Mouse (Mus musculus) CH12.LX (cell line): ENCODE data around the gene Ubash3a. TPM values are rescaled to one million over a fixed set of nuclear protein-coding genes. Genes with fewer than 3 reads are reported as not detected.

Experiments used
- DNase-seq: peaks from one replicate; pipeline ENCODE4 v3.0.0-alpha.2; 2013; ENCODE audit errors: extremely low read depth
- H3K27ac ChIP-seq: 2 replicates; pipeline ENCODE4 v1.5.1; 2012; ENCODE audit warnings: low read depth, mild to moderate bottlenecking, control low read depth, moderate library complexity; ENCODE audit not compliant: insufficient read depth
- H3K27me3 ChIP-seq: replicated peaks from 2 replicates; pipeline ENCODE3; 2012; ENCODE audit warnings: inconsistent platforms
- H3K36me3 ChIP-seq, 2 experiments: replicated peaks in 1 of 2; 2 replicates each; pipeline versions ENCODE3 to v1.6.1; 2012; ENCODE audit warnings: inconsistent platforms in 1 of 2, low read length in 1 of 2, mild to moderate bottlenecking in 1 of 2, mixed read lengths in 1 of 2, moderate library complexity in 1 of 2; ENCODE audit not compliant: control insufficient read depth in 1 of 2, insufficient read depth in 1 of 2
- H3K4me1 ChIP-seq, 2 experiments: 2 replicates each; pipeline ENCODE4 v1.6.1; 2012; ENCODE audit warnings: inconsistent platforms in 1 of 2, moderate library complexity in 1 of 2; ENCODE audit not compliant: insufficient read depth in 2 of 2, control insufficient read depth in 1 of 2
- H3K4me2 ChIP-seq: 2 replicates; pipeline ENCODE4 v1.6.1; 2012; ENCODE audit warnings: low read depth, mild to moderate bottlenecking, control low read depth; ENCODE audit not compliant: poor library complexity, insufficient read depth, severe bottlenecking
- H3K4me3 ChIP-seq, 3 experiments: fragments of 150-350 bp in 1 of 3; sonication (generic) in 1 of 3; replicated peaks in 1 of 3; 2 replicates each; pipeline versions ENCODE3 to v1.5.1; 2011 to 2012; ENCODE audit warnings: low read depth in 2 of 3, low read length in 2 of 3, mild to moderate bottlenecking in 2 of 3, moderate library complexity in 2 of 3, control low read depth in 1 of 3, improper control_type of control experiment in 1 of 3, inconsistent platforms in 1 of 3, mixed read lengths in 1 of 3; ENCODE audit not compliant: poor library complexity in 1 of 3
- H3K79me2 ChIP-seq: replicated peaks from 2 replicates; pipeline ENCODE4 v1.6.1; 2012; ENCODE audit warnings: mild to moderate bottlenecking, moderate library complexity; ENCODE audit not compliant: control insufficient read depth, poor library complexity, insufficient read depth, severe bottlenecking; ENCODE audit errors: extremely low read depth
- H3K9ac ChIP-seq: 2 replicates; pipeline ENCODE4 v1.6.1; 2012; ENCODE audit warnings: low read depth, mild to moderate bottlenecking, control low read depth, moderate library complexity; ENCODE audit not compliant: insufficient read depth
- H3K9me3 ChIP-seq: replicated peaks from 2 replicates; pipeline ENCODE3; 2012; ENCODE audit warnings: low read length, inconsistent platforms, mixed read lengths
- CHD2 ChIP-seq: IDR thresholded peaks from 2 replicates; pipeline ENCODE4 v1.6.1; 2011; ENCODE audit warnings: low read length, improper control_type of control experiment
- EP300 ChIP-seq: IDR thresholded peaks from 2 replicates; pipeline ENCODE4 v1.6.1; 2011; ENCODE audit warnings: low read length, improper control_type of control experiment
- ETS1 ChIP-seq: conservative IDR thresholded peaks from 2 replicates; pipeline ENCODE4 v1.6.1; 2012; ENCODE audit warnings: low read depth, mild to moderate bottlenecking, inconsistent platforms, low read length, improper control_type of control experiment, moderate library complexity
- GABPA ChIP-seq: IDR thresholded peaks from 2 replicates; pipeline ENCODE4 v1.6.1; 2012; ENCODE audit warnings: low read depth, low read length, improper control_type of control experiment, inconsistent platforms; ENCODE audit not compliant: insufficient replicate concordance
- HCFC1 ChIP-seq: IDR thresholded peaks from 2 replicates; pipeline ENCODE4 v1.6.1; 2012; ENCODE audit warnings: low read depth, mild to moderate bottlenecking, inconsistent platforms, low read length, improper control_type of control experiment
- JUN ChIP-seq: IDR thresholded peaks from 2 replicates; pipeline ENCODE4 v1.6.1; 2011; ENCODE audit warnings: low read depth, mild to moderate bottlenecking, low read length, improper control_type of control experiment, moderate library complexity; ENCODE audit not compliant: insufficient read depth
- JUND ChIP-seq: conservative IDR thresholded peaks from 2 replicates; pipeline ENCODE4 v1.6.1; 2011; ENCODE audit warnings: low read depth, low read length, improper control_type of control experiment
- MAFK ChIP-seq: IDR thresholded peaks from 2 replicates; pipeline ENCODE4 v1.6.1; 2011; ENCODE audit warnings: low read length, improper control_type of control experiment; ENCODE audit not compliant: insufficient replicate concordance
- MAX ChIP-seq: IDR thresholded peaks from 2 replicates; pipeline ENCODE4 v1.6.1; 2011; ENCODE audit warnings: low read length, improper control_type of control experiment
- MEF2A ChIP-seq: IDR thresholded peaks from 2 replicates; pipeline ENCODE4 v1.6.1; 2014; ENCODE audit warnings: low read depth, mild to moderate bottlenecking, inconsistent platforms, low read length, improper control_type of control experiment, borderline replicate concordance
- POLR2A ChIP-seq: IDR thresholded peaks from 2 replicates; pipeline ENCODE4 v1.6.1; 2011; ENCODE audit warnings: low read depth, mild to moderate bottlenecking, improper control_type of control experiment, low read length
- RAD21 ChIP-seq: IDR thresholded peaks from 2 replicates; pipeline ENCODE4 v1.6.1; 2011; ENCODE audit warnings: low read depth, mild to moderate bottlenecking, low read length, improper control_type of control experiment, moderate library complexity
- SIN3A ChIP-seq: IDR thresholded peaks from 2 replicates; pipeline ENCODE4 v1.6.1; 2012; ENCODE audit warnings: low read length, improper control_type of control experiment, inconsistent platforms
- UBTF ChIP-seq: IDR thresholded peaks from 2 replicates; pipeline ENCODE4 v1.6.1; 2012; ENCODE audit warnings: low read depth, mild to moderate bottlenecking, inconsistent platforms, low read length, improper control_type of control experiment, moderate library complexity
- ZC3H11A ChIP-seq: IDR thresholded peaks from 2 replicates; pipeline ENCODE4 v1.6.1; 2012; ENCODE audit warnings: low read depth, mild to moderate bottlenecking, inconsistent platforms, low read length, improper control_type of control experiment
- ZKSCAN1 ChIP-seq: IDR thresholded peaks from 2 replicates; pipeline ENCODE4 v1.6.1; 2012; ENCODE audit warnings: low read depth, inconsistent platforms, low read length, improper control_type of control experiment, borderline replicate concordance
- dilution Hi-C: fragments of 300-500 bp; cut with MboI; formaldehyde crosslinking; loops from 2 replicates; pipeline ENCODE4 v1.14.3; 2020; ENCODE audit warnings: low sequenced_read_pairs; ENCODE audit not compliant: extremely low pct_unique_long_range_greater_than_20kb, extremely low pct_ligation_motif_present
- in situ Hi-C: fragments of 300-500 bp; cut with MboI; formaldehyde crosslinking; loops from 3 replicates; pipeline ENCODE4 v1.14.3; 2019; ENCODE audit warnings: low sequenced_read_pairs, low pct_ligation_motif_present, low pct_unique_long_range_greater_than_20kb, mixed read lengths
- polyA plus RNA-seq: library from polyadenylated mRNA; unstranded; fragments of >175 nt; gene quantifications from 2 replicates; pipeline ENCODE4 v1.2.1, GENCODE M21; 2012; ENCODE audit warnings: low read depth; ENCODE audit not compliant: insufficient read length
- total RNA-seq, 2 experiments: library from RNA; depleted of rRNA; stranded (reverse); fragments of 300-350 nt in 1 of 2; fragments of >200 nt in 1 of 2; gene quantifications; 2 replicates each; pipeline ENCODE4 v1.2.3; 2012 to 2014

Ubash3a gene
- total and polyA plus RNA-seq, 3 experiments: 0.08 to 0.17 TPM; not detected in 1

GRCm38 (mm10) chr17:31279541-31279940 is 71.9 kb downstream of the Ubash3a start:
- Histone ChIP-seq H3K4me3 (no peak overlapping the region), H3K27me3 (peaks cover 6% of the 10 kb centered on the region), H3K9ac (no peak overlapping the region), H3K27ac (no peak overlapping the region), H3K4me1 (peaks cover 3 to 5% of the 10 kb centered on the region in 2 experiments; a peak in 2 of 4 replicates), H3K36me3 (no peaks in the 10 kb centered on the region), H3K79me2 (no peaks in the 10 kb centered on the region), H3K4me2 (no peak overlapping the region), H3K9me3 (no peaks in the 10 kb centered on the region)
- dilution Hi-C loops (no loop called here), in situ Hi-C loops (no loop called here)
- no peak for DNase-seq
- no peak for TF ChIP-seq ZKSCAN1
- TF ChIP-seq ZC3H11A: no peak
- no peak for TF ChIP-seq UBTF
- TF ChIP-seq POLR2A: no peak
- TF ChIP-seq RAD21: no peak
- TF ChIP-seq GABPA: no peak
- TF ChIP-seq JUN: no peak
- TF ChIP-seq JUND: no peak
- no peak for TF ChIP-seq ETS1
- no peak for TF ChIP-seq SIN3A
- no peak for TF ChIP-seq MAFK
- TF ChIP-seq MAX: no peak
- no peak for TF ChIP-seq MEF2A
- no peak for TF ChIP-seq EP300
- TF ChIP-seq HCFC1: no peak

GRCm38 (mm10) chr17:31280269-31280668 is 72.6 kb downstream of the Ubash3a start:
- H3K79me2 ChIP-seq: no peaks in the 10 kb centered on the region
- H3K9me3 ChIP-seq: no peaks in the 10 kb centered on the region
- no peak overlapping the region for H3K27ac ChIP-seq
- DNase-seq: no peak
- peaks cover 2 to 3% of the 10 kb centered on the region in 2 experiments; a peak in 2 of 4 replicates for H3K4me1 ChIP-seq
- no peak overlapping the region for H3K4me3 ChIP-seq
- in situ Hi-C loops: no loop called here
- H3K27me3 ChIP-seq: peaks cover 6% of the 10 kb centered on the region
- no peak for TF ChIP-seq RAD21
- no peak for TF ChIP-seq CHD2
- TF ChIP-seq, all 38 proteins: peak for 0
- Histone ChIP-seq H3K9ac (no peak overlapping the region), H3K4me2 (no peak overlapping the region), H3K36me3 (no peaks in the 10 kb centered on the region)
- dilution Hi-C loops: no loop called here
